8 mouse cellular contexts compared by ENCODE assay signal in the genomic region with DNA sequence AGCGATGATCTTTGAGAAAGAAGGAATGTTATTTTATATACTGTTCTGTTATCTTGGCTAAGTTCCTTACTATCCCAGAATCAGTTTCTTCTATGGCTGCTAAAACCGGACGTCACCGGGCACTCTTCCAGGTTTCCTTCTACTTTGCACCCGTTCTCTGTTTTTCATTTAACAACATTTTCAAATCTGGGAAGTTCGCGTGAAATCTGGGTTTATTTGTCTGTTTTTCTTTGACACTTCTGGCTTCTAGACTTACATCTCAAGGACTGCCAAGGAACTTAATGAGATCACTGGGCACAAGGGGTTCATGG. TPM values are rescaled to one million over a fixed set of nuclear protein-coding genes. Genes with fewer than 3 reads are reported as not detected.
DNase-seq lines count a peak whose midpoint lies in the region; ATAC-seq lines count a peak whose summit lies in the region.

No protein-coding gene starts in this region.

- no peaks in the 10 kb centered on the region for H3K9me3 ChIP-seq in liver, embryonic 11.5 days (ENCODE audit: control insufficient read depth, low read length)
- no peaks in the 10 kb centered on the region for H3K9me3 ChIP-seq in heart, embryonic 10.5 days
- no peaks in the 10 kb centered on the region for H3K9me3 ChIP-seq in kidney, embryonic 16.5 days (ENCODE audit: low read length)

- peak overlapping the region; percentile 26 for H3K27ac ChIP-seq in liver, embryonic 11.5 days (ENCODE audit: low read depth, low read length)
- peak overlapping the region; percentile 88 for H3K27ac ChIP-seq in heart, embryonic 10.5 days
- H3K27ac ChIP-seq in kidney, embryonic 16.5 days (ENCODE audit: low read length): peak overlapping the region; percentile 89

- H3K9ac ChIP-seq in liver, embryonic 11.5 days (ENCODE audit: low read depth, low read length): peak overlapping the region; percentile 79
- peak overlapping the region; percentile 72 for H3K9ac ChIP-seq in kidney, embryonic 16.5 days (replicated peaks; ENCODE audit: low read length)

- no peak for DNase-seq in liver, embryonic 11.5 days (ENCODE audit: low spot score)
- no peak for DNase-seq in liver
- DNase-seq in cerebellum, postnatal 10 days: peak; percentile 64 to 78
- DNase-seq in heart, embryonic 10.5 days (ENCODE audit: low spot score): no peak
- peak; percentile 55 for DNase-seq in lung, postnatal 36 days

- peaks cover 9% of the 10 kb centered on the region; the same call in 1 of the 2 replicates for H3K4me1 ChIP-seq in liver, embryonic 11.5 days (replicated peaks; ENCODE audit: control insufficient read depth, insufficient read depth, low read length)
- 0 out of 2 replicates have a peak, but pooled peaks cover 10% of the 10 kb centered on the region for H3K4me1 ChIP-seq in heart, embryonic 10.5 days
- H3K4me1 ChIP-seq in kidney, embryonic 16.5 days (ENCODE audit: insufficient read depth, low read length): peaks cover 16% of the 10 kb centered on the region

- 0 out of 2 replicates have a peak, but pooled peaks have one; percentile 10 for ATAC-seq in liver, embryonic 11.5 days (replicated peaks; ENCODE audit: low FRiP score)
- peak; percentile 16; the same call in 1 of the 2 replicates for ATAC-seq in kidney, embryonic 16.5 days (ENCODE audit: low FRiP score, low TSS enrichment)
- ATAC-seq in monocyte, adult 5-6 weeks (replicated peaks; ENCODE audit: insufficient number of reproducible peaks, low FRiP score, low TSS enrichment, poor library complexity, severe bottlenecking): no peak
- ATAC-seq in activated CD4-positive, CD25-positive, alpha-beta regulatory T cell, adult 4 months: no peak

- H3K4me2 ChIP-seq in liver, embryonic 11.5 days: peak overlapping the region; percentile 75
- H3K4me2 ChIP-seq in kidney, embryonic 16.5 days (replicated peaks; ENCODE audit: low read depth, low read length): peak overlapping the region; percentile 60

- WGBS in liver, embryonic 11.5 days: 29% methylated on average over 7 of the region's 7 CpGs
- 36% methylated on average over 7 of the region's 7 CpGs for WGBS in heart, embryonic 10.5 days
- WGBS in kidney, embryonic 16.5 days: 27% methylated on average over 7 of the region's 7 CpGs

- H3K4me3 ChIP-seq in liver, embryonic 11.5 days (ENCODE audit: low read depth, low read length): peak overlapping the region; percentile 72
- peak overlapping the region; percentile 69 for H3K4me3 ChIP-seq in heart, embryonic 10.5 days
- H3K4me3 ChIP-seq in kidney, embryonic 16.5 days (ENCODE audit: low read length): peak overlapping the region; percentile 59

- no peaks in the 10 kb centered on the region for H3K27me3 ChIP-seq in liver, embryonic 11.5 days (replicated peaks; ENCODE audit: control insufficient read depth, insufficient read depth, low read length)
- no peaks in the 10 kb centered on the region for H3K27me3 ChIP-seq in heart, embryonic 10.5 days (ENCODE audit: insufficient read depth, poor library complexity, severe bottlenecking)
- no peaks in the 10 kb centered on the region for H3K27me3 ChIP-seq in kidney, embryonic 16.5 days (ENCODE audit: insufficient read depth, low read length)

- H3K36me3 ChIP-seq in liver, embryonic 11.5 days (ENCODE audit: control insufficient read depth, insufficient read depth, low read length): peaks cover 2% of the 10 kb centered on the region; the same call in 1 of the 2 replicates
- H3K36me3 ChIP-seq in heart, embryonic 10.5 days: peaks cover 14% of the 10 kb centered on the region; the same call in 1 of the 2 replicates
- peaks cover 2% of the 10 kb centered on the region; the same call in 1 of the 2 replicates for H3K36me3 ChIP-seq in kidney, embryonic 16.5 days (ENCODE audit: insufficient read depth, low read length)

RNA-seq across cellular contexts. Expression of a gene that starts 0.5 kb away (rescaled TPM):
- polyA plus RNA-seq in liver, embryonic 11.5 days (2014; fragmentation: Nextera tagmentation; extraction: Ambion mirVana): 137 and 149 TPM in 2 replicates
- 97.3 and 108 TPM in 2 replicates for polyA plus RNA-seq in heart, embryonic 10.5 days (2016; fragmentation: Nextera tagmentation; extraction: Ambion mirVana)
- polyA plus RNA-seq in kidney, embryonic 16.5 days (2015; fragmentation: Nextera tagmentation; extraction: Ambion mirVana): 99.1 and 99.6 TPM in 2 replicates
- 129 to 196 TPM (median 150 TPM) in 3 replicates for total RNA-seq in monocyte, adult 5-6 weeks (2017)
- polyA plus RNA-seq in activated CD4-positive, CD25-positive, alpha-beta regulatory T cell, adult 4 months (2017; shearing (Covaris generic)): 100 to 1,000 TPM in 1 of 2 experiments, 10 to 100 TPM in 1; 78.4 to 114 TPM

RNA-seq across cellular contexts. Expression of a gene that starts 57.0 kb away (rescaled TPM):
- 38.6 and 41.1 TPM in 2 replicates for polyA plus RNA-seq in liver, embryonic 11.5 days (2014; fragmentation: Nextera tagmentation; extraction: Ambion mirVana)
- polyA plus RNA-seq in heart, embryonic 10.5 days (2016; fragmentation: Nextera tagmentation; extraction: Ambion mirVana): 31.6 and 33.2 TPM in 2 replicates
- 33.6 and 36.7 TPM in 2 replicates for polyA plus RNA-seq in kidney, embryonic 16.5 days (2015; fragmentation: Nextera tagmentation; extraction: Ambion mirVana)
- total RNA-seq in monocyte, adult 5-6 weeks (2017): 25.0 to 36.2 TPM (median 28.0 TPM) in 3 replicates
- 10 to 100 TPM; 18.7 to 26.1 TPM for polyA plus RNA-seq in activated CD4-positive, CD25-positive, alpha-beta regulatory T cell, adult 4 months (2017; shearing (Covaris generic))

Comparison
In these comparisons a context has a peak if more than half of its experiments do, and no peak if none do; other contexts are left out.
1. ATAC-seq: peak in liver, embryonic 11.5 days (single experiment) and kidney, embryonic 16.5 days (single experiment); none in monocyte, adult 5-6 weeks (single experiment) and activated CD4-positive, CD25-positive, alpha-beta regulatory T cell, adult 4 months (single experiment).
2. DNase-seq: peak in cerebellum, postnatal 10 days (2 of 2) and lung, postnatal 36 days (single experiment); none in liver, embryonic 11.5 days (single experiment), liver (single experiment) and heart, embryonic 10.5 days (single experiment).
3. H3K27ac ChIP-seq: peak in every context shown above with its lines; median percentile 89 in kidney, embryonic 16.5 days; 88 in heart, embryonic 10.5 days; 26 in liver, embryonic 11.5 days.
4. Peak in every context shown above with its lines, with median percentiles within 50 percentile points of each other: H3K4me3 ChIP-seq.